Mouse (Mus musculus) cerebellum, adult 2 months (tissue): ENCODE results near the gene Ndufb5. TPM values are rescaled to one million over a fixed set of nuclear protein-coding genes. Genes with fewer than 3 reads are reported as not detected.

ENCODE experiments used
- DNase-seq, 2 experiments: peaks; one replicate each; pipeline ENCODE4 v3.0.0; 2021
- H3K27ac ChIP-seq: fragments of 200-500 bp; 2 replicates; pipeline ENCODE4 v1.5.1; 2012; ENCODE audit warnings: low read length, control low read depth, inconsistent platforms; ENCODE audit not compliant: insufficient read depth
- H3K27me3 ChIP-seq: fragments of 200-500 bp; 2 replicates; pipeline ENCODE4 v1.6.1; 2012; ENCODE audit warnings: inconsistent platforms, mild to moderate bottlenecking, low read length, moderate library complexity; ENCODE audit not compliant: control insufficient read depth, insufficient read depth
- H3K4me1 ChIP-seq: fragments of 200-500 bp; 2 replicates; pipeline ENCODE4 v1.6.1; 2011; ENCODE audit warnings: low read length; ENCODE audit not compliant: control insufficient read depth, insufficient read depth
- H3K4me3 ChIP-seq: fragments of 200-500 bp; replicated peaks from 2 replicates; pipeline ENCODE3; 2011; ENCODE audit warnings: mild to moderate bottlenecking, low read depth, low read length, control low read depth; ENCODE audit not compliant: insufficient read depth
- CTCF ChIP-seq: fragments of 200-500 bp; IDR thresholded peaks from 2 replicates; pipeline ENCODE4 v1.5.1; 2011; ENCODE audit warnings: low read depth, mild to moderate bottlenecking, control low read depth, low read length, moderate library complexity, borderline replicate concordance; ENCODE audit not compliant: insufficient read depth
- POLR2A ChIP-seq: fragments of 200-500 bp; IDR thresholded peaks from 2 replicates; pipeline ENCODE4 v1.6.1; 2011; ENCODE audit warnings: low read length, control low read depth, borderline replicate concordance; ENCODE audit not compliant: insufficient read depth
- WGBS: fragments of 180-500 bp; shearing (Covaris S2); methylation state at CpG from one replicate; pipeline ENCODE4 v1.1.7; 2018; 5-methylcytosine and 5-hydroxymethylcytosine counted together
- polyA plus RNA-seq: library from polyadenylated mRNA; depleted of rRNA; stranded (reverse); fragments of >200 nt; gene quantifications from 2 replicates; pipeline ENCODE4 v1.2.3, GENCODE M21; 2012; rRNA removed

The Ndufb5 gene
- polyA plus RNA-seq, 1 experiment, result 491 TPM

DNA sequence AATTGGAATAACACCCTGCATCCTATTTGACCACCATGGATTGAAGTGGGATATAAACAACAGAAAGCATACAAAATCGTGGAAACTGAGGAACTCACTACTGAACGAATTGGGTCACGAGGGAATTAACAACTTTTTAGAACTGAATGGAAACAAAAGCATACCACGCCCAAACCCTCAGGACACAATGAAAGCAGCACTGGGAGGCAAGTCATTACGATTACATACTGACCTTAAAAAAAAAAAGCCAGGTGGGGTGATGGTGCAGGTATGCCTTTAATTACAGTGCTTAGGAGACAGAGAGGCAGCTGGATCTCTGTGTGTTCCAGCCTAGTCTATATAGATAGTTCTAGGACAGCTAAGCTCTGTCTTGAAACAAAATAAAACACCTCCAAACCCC is 22.4 kb downstream of the Ndufb5 start:
- H3K4me3 ChIP-seq, result no peak overlapping the region

GRCm38 (mm10) chr3:32762962-32763361 is 26.2 kb downstream of the Ndufb5 start:
- no peak for DNase-seq
- Histone ChIP-seq H3K27ac (no peak overlapping the region), H3K4me1 (no peaks in the 10 kb centered on the region), H3K27me3 (no peaks in the 10 kb centered on the region), H3K4me3 (no peak overlapping the region)
- WGBS, result 56% methylated on average over 8 of the region's 8 CpGs
- no peak for TF ChIP-seq POLR2A
- no peak for TF ChIP-seq CTCF

More for the DNA sequence above, 22.4 kb downstream of the Ndufb5 start:
- no peaks in the 10 kb centered on the region for H3K4me1 ChIP-seq
- no peak for DNase-seq
- H3K27me3 ChIP-seq, result no peaks in the 10 kb centered on the region
- TF ChIP-seq CTCF (no peak), POLR2A (no peak)
- WGBS, result 73% methylated on average over 5 of the region's 5 CpGs
- no peak overlapping the region for H3K27ac ChIP-seq

- TF ChIP-seq CTCF, result no peak
- no peak for TF ChIP-seq POLR2A
- Histone ChIP-seq H3K27me3 (no peaks in the 10 kb centered on the region), H3K4me3 (no peak overlapping the region), H3K27ac (no peak overlapping the region), H3K4me1 (no peaks in the 10 kb centered on the region)
- no peak for DNase-seq
- WGBS, result 47% methylated on average over 7 of the region's 7 CpGs
Measured at GRCm38 (mm10) chr3:32763902-32764301, 27.1 kb downstream of the Ndufb5 start.

- Histone ChIP-seq H3K4me1 (no peaks in the 10 kb centered on the region), H3K4me3 (no peak overlapping the region), H3K27ac (no peak overlapping the region), H3K27me3 (no peaks in the 10 kb centered on the region)
- 53% methylated on average over 2 of the region's 2 CpGs for WGBS
- DNase-seq, result no peak
- no peak for TF ChIP-seq POLR2A
- TF ChIP-seq CTCF, result no peak
Measured at GRCm38 (mm10) chr3:32770781-32771180, 34.0 kb downstream of the Ndufb5 start.

Other genes with a start within 250 kb of the Ndufb5 start
- gene Kcnmb3, start 244.8 kb upstream of the Ndufb5 start, polyA plus RNA-seq, result 0.05 TPM in 1 of 2 replicates, not detected in the other
- 53.5 and 53.8 TPM in 2 replicates for gene Zfp639, start 226.7 kb upstream of the Ndufb5 start, polyA plus RNA-seq
- 134 and 143 TPM in 2 replicates for gene Mfn1, start 207.5 kb upstream of the Ndufb5 start, polyA plus RNA-seq
- gene Gnb4, start 120.4 kb upstream of the Ndufb5 start, polyA plus RNA-seq, result 34.4 and 38.0 TPM in 2 replicates
- 23.5 and 24.2 TPM in 2 replicates for gene Actl6a, start 30.7 kb upstream of the Ndufb5 start, polyA plus RNA-seq
- gene Mrpl47, start 615 bp downstream of the Ndufb5 start, polyA plus RNA-seq, result 17.1 and 18.5 TPM in 2 replicates
- gene Usp13, start 80.6 kb downstream of the Ndufb5 start, polyA plus RNA-seq, result 7.0 and 7.1 TPM in 2 replicates